Mouse (Mus musculus): ENCODE results near the gene Klf12. TPM values are rescaled to one million over a fixed set of nuclear protein-coding genes. Genes with fewer than 3 reads are reported as not detected.

The Klf12 gene
- polyA plus RNA-seq, 1 experiment from 2014 or later = 4.1 TPM

- DNase-seq (no peak), ATAC-seq (ENCODE audit: low read depth) (no peak)
- H3K4me2 ChIP-seq = no peak overlapping the region
- H3K27me3 ChIP-seq = no peaks in the 10 kb centered on the region
- H3K36me3 ChIP-seq = no peaks in the 10 kb centered on the region
- no peak overlapping the region for H3K27ac ChIP-seq
- no peaks in the 10 kb centered on the region for H3K9me3 ChIP-seq (replicated peaks)
- no peaks in the 10 kb centered on the region for H3K4me1 ChIP-seq (replicated peaks)
- H3K4me3 ChIP-seq (replicated peaks) = no peak overlapping the region
- 25% methylated on average over 5 of the region's 5 CpGs for WGBS (ENCODE audit: insufficient replicate concordance)
- no peak overlapping the region for H3K9ac ChIP-seq
Observed at GRCm38 (mm10) chr14:99933456-99933855, 351.0 kb downstream of the Klf12 start.

GRCm38 (mm10) chr14:99931879-99932278, 352.6 kb downstream of the Klf12 start:
- H3K4me2 ChIP-seq = no peak overlapping the region
- H3K9me3 ChIP-seq (replicated peaks) = no peaks in the 10 kb centered on the region
- H3K4me3 ChIP-seq (replicated peaks) = no peak overlapping the region
- no peaks in the 10 kb centered on the region for H3K27me3 ChIP-seq
- ATAC-seq (ENCODE audit: low read depth) (no peak), DNase-seq (no peak)
- H3K9ac ChIP-seq = no peak overlapping the region
- no peaks in the 10 kb centered on the region for H3K36me3 ChIP-seq
- no peak overlapping the region for H3K27ac ChIP-seq
- no peaks in the 10 kb centered on the region for H3K4me1 ChIP-seq (replicated peaks)
- 8% methylated on average over 4 of the region's 4 CpGs for WGBS (ENCODE audit: insufficient replicate concordance)

- no peaks in the 10 kb centered on the region for H3K36me3 ChIP-seq
- no peak overlapping the region for H3K27ac ChIP-seq
- no peaks in the 10 kb centered on the region for H3K4me1 ChIP-seq (replicated peaks)
- no peak overlapping the region for H3K9ac ChIP-seq
- WGBS (ENCODE audit: insufficient replicate concordance) = 58% methylated on average over 3 of the region's 3 CpGs
- H3K4me3 ChIP-seq (replicated peaks) = no peak overlapping the region
- ATAC-seq (ENCODE audit: low read depth) (no peak), DNase-seq (no peak)
- H3K4me2 ChIP-seq = no peak overlapping the region
- H3K27me3 ChIP-seq = no peaks in the 10 kb centered on the region
- no peaks in the 10 kb centered on the region for H3K9me3 ChIP-seq (replicated peaks)
Observed at GRCm38 (mm10) chr14:99911912-99912311, 372.6 kb downstream of the Klf12 start.

- Histone ChIP-seq H3K4me1 (replicated peaks) (no peaks in the 10 kb centered on the region), H3K27ac (no peak overlapping the region), H3K9me3 (replicated peaks) (no peaks in the 10 kb centered on the region), H3K36me3 (no peaks in the 10 kb centered on the region), H3K9ac (no peak overlapping the region), H3K4me3 (replicated peaks) (no peak overlapping the region), H3K4me2 (no peak overlapping the region), H3K27me3 (no peaks in the 10 kb centered on the region)
- WGBS (ENCODE audit: insufficient replicate concordance) = 80% methylated on average over 3 of the region's 5 CpGs
- DNase-seq = no peak
- ATAC-seq (ENCODE audit: low read depth) = no peak
Observed at GRCm38 (mm10) chr14:99910876-99911275, 373.6 kb downstream of the Klf12 start.

- Histone ChIP-seq H3K36me3 (no peaks in the 10 kb centered on the region), H3K4me3 (replicated peaks) (no peak overlapping the region), H3K4me1 (replicated peaks) (no peaks in the 10 kb centered on the region), H3K9me3 (replicated peaks) (no peaks in the 10 kb centered on the region), H3K27me3 (no peaks in the 10 kb centered on the region), H3K9ac (no peak overlapping the region), H3K4me2 (no peak overlapping the region), H3K27ac (no peak overlapping the region)
- ATAC-seq (ENCODE audit: low read depth) (no peak), DNase-seq (no peak)
- WGBS (ENCODE audit: insufficient replicate concordance) = 88% methylated on average over 3 of the region's 3 CpGs
Observed at GRCm38 (mm10) chr14:99900902-99901301, 383.6 kb downstream of the Klf12 start.

GRCm38 (mm10) chr14:99898861-99899260, 385.6 kb downstream of the Klf12 start:
- Histone ChIP-seq H3K27me3 (no peaks in the 10 kb centered on the region), H3K27ac (no peak overlapping the region), H3K4me2 (no peak overlapping the region), H3K4me1 (replicated peaks) (no peaks in the 10 kb centered on the region), H3K4me3 (replicated peaks) (no peak overlapping the region), H3K9ac (no peak overlapping the region), H3K9me3 (replicated peaks) (no peaks in the 10 kb centered on the region), H3K36me3 (no peaks in the 10 kb centered on the region)
- no peak for DNase-seq
- ATAC-seq (ENCODE audit: low read depth) = no peak
- 59% methylated on average over 3 of the region's 3 CpGs for WGBS (ENCODE audit: insufficient replicate concordance)

- H3K9me3 ChIP-seq (replicated peaks) = no peaks in the 10 kb centered on the region
- no peak overlapping the region for H3K27ac ChIP-seq
- 13% methylated on average over 7 of the region's 7 CpGs for WGBS (ENCODE audit: insufficient replicate concordance)
- DNase-seq (peak; percentile 15), ATAC-seq (ENCODE audit: low read depth) (no peak)
- no peaks in the 10 kb centered on the region for H3K4me1 ChIP-seq (replicated peaks)
- H3K9ac ChIP-seq = no peak overlapping the region
- no peaks in the 10 kb centered on the region for H3K27me3 ChIP-seq
- no peaks in the 10 kb centered on the region for H3K36me3 ChIP-seq
- H3K4me3 ChIP-seq (replicated peaks) = no peak overlapping the region
- H3K4me2 ChIP-seq = no peak overlapping the region
Observed at GRCm38 (mm10) chr14:99894708-99895383, 389.6 kb downstream of the Klf12 start.

GRCm38 (mm10) chr14:99894062-99894461, 390.4 kb downstream of the Klf12 start:
- 77% methylated on average over 14 of the region's 14 CpGs for WGBS (ENCODE audit: insufficient replicate concordance)
- H3K27me3 ChIP-seq = no peaks in the 10 kb centered on the region
- no peak overlapping the region for H3K4me2 ChIP-seq
- H3K9me3 ChIP-seq (replicated peaks) = no peaks in the 10 kb centered on the region
- ATAC-seq (ENCODE audit: low read depth) (no peak), DNase-seq (no peak)
- no peaks in the 10 kb centered on the region for H3K4me1 ChIP-seq (replicated peaks)
- H3K36me3 ChIP-seq = no peaks in the 10 kb centered on the region
- H3K9ac ChIP-seq = no peak overlapping the region
- H3K27ac ChIP-seq = no peak overlapping the region
- H3K4me3 ChIP-seq (replicated peaks) = no peak overlapping the region

GRCm38 (mm10) chr14:99886503-99886902, 398.0 kb downstream of the Klf12 start:
- Histone ChIP-seq H3K4me1 (replicated peaks) (no peaks in the 10 kb centered on the region), H3K4me2 (no peak overlapping the region), H3K27ac (no peak overlapping the region), H3K4me3 (replicated peaks) (no peak overlapping the region), H3K9ac (no peak overlapping the region), H3K9me3 (replicated peaks) (no peaks in the 10 kb centered on the region), H3K36me3 (no peaks in the 10 kb centered on the region), H3K27me3 (no peaks in the 10 kb centered on the region)
- no peak for DNase-seq
- ATAC-seq (ENCODE audit: low read depth) = no peak
- 61% methylated on average over 2 of the region's 2 CpGs for WGBS (ENCODE audit: insufficient replicate concordance)

- 55% methylated on average over 2 of the region's 2 CpGs for WGBS (ENCODE audit: insufficient replicate concordance)
- no peak overlapping the region for H3K27ac ChIP-seq
- H3K9me3 ChIP-seq (replicated peaks) = no peaks in the 10 kb centered on the region
- no peaks in the 10 kb centered on the region for H3K27me3 ChIP-seq
- H3K4me1 ChIP-seq (replicated peaks) = no peaks in the 10 kb centered on the region
- H3K9ac ChIP-seq = no peak overlapping the region
- H3K4me2 ChIP-seq = no peak overlapping the region
- H3K4me3 ChIP-seq (replicated peaks) = no peak overlapping the region
- no peak for DNase-seq
- no peak for ATAC-seq (ENCODE audit: low read depth)
- no peaks in the 10 kb centered on the region for H3K36me3 ChIP-seq
Observed at GRCm38 (mm10) chr14:99885562-99885961, 398.9 kb downstream of the Klf12 start.

- WGBS (ENCODE audit: insufficient replicate concordance) = 63% methylated on average over 4 of the region's 4 CpGs
- Histone ChIP-seq H3K27ac (no peak overlapping the region), H3K27me3 (no peaks in the 10 kb centered on the region), H3K9me3 (replicated peaks) (no peaks in the 10 kb centered on the region), H3K4me1 (replicated peaks) (no peaks in the 10 kb centered on the region), H3K9ac (no peak overlapping the region), H3K4me2 (no peak overlapping the region), H3K4me3 (replicated peaks) (no peak overlapping the region), H3K36me3 (no peaks in the 10 kb centered on the region)
- no peak for ATAC-seq (ENCODE audit: low read depth)
- no peak for DNase-seq
Observed at GRCm38 (mm10) chr14:99885128-99885527, 399.4 kb downstream of the Klf12 start.

- no peaks in the 10 kb centered on the region for H3K4me1 ChIP-seq (replicated peaks)
- ATAC-seq (ENCODE audit: low read depth) = no peak
- H3K4me2 ChIP-seq = no peak overlapping the region
- no peaks in the 10 kb centered on the region for H3K27me3 ChIP-seq
- H3K9me3 ChIP-seq (replicated peaks) = no peaks in the 10 kb centered on the region
- peaks cover 7% of the 10 kb centered on the region for H3K36me3 ChIP-seq
- H3K27ac ChIP-seq = no peak overlapping the region
- WGBS (ENCODE audit: insufficient replicate concordance) = 46% methylated on average over 5 of the region's 5 CpGs
- H3K4me3 ChIP-seq (replicated peaks) = no peak overlapping the region
- DNase-seq = no peak
- H3K9ac ChIP-seq = no peak overlapping the region
Observed at GRCm38 (mm10) chr14:99876791-99877578, 407.5 kb downstream of the Klf12 start.
